Mouse (Mus musculus) erythroblast, embryonic 14.5 days (primary cell): ENCODE results near the gene Tbc1d10c. TPM values are rescaled to one million over a fixed set of nuclear protein-coding genes. Genes with fewer than 3 reads are reported as not detected.

Experiments used
- H3K27me3 ChIP-seq: 2 replicates; pipeline ENCODE4 v1.6.1; 2012; ENCODE audit warnings: inconsistent platforms; ENCODE audit not compliant: control insufficient read depth
- H3K36me3 ChIP-seq: 2 replicates; pipeline ENCODE4 v1.6.1; 2012; ENCODE audit warnings: mild to moderate bottlenecking, inconsistent platforms; ENCODE audit not compliant: control insufficient read depth
- H3K4me1 ChIP-seq: 2 replicates; pipeline ENCODE4 v1.6.1; 2012; ENCODE audit warnings: inconsistent platforms; ENCODE audit not compliant: control insufficient read depth
- H3K4me3 ChIP-seq: replicated peaks from 2 replicates; pipeline ENCODE3; 2012; ENCODE audit warnings: moderate library complexity, mild to moderate bottlenecking, inconsistent platforms
- H3K9me3 ChIP-seq: 2 replicates; pipeline ENCODE4 v1.6.1; 2012; ENCODE audit warnings: low read length, inconsistent platforms, mixed read lengths; ENCODE audit not compliant: control insufficient read depth
- GATA1 ChIP-seq: IDR thresholded peaks from 2 replicates; pipeline ENCODE4 v1.6.1; 2012; ENCODE audit warnings: low read length, inconsistent platforms, mixed read lengths
- TAL1 ChIP-seq: IDR thresholded peaks from 3 replicates; pipeline ENCODE4 v1.6.1; 2012; ENCODE audit warnings: low read length, inconsistent platforms, mixed read lengths
- polyA plus RNA-seq: library from polyadenylated mRNA; stranded (reverse); fragments of >175 nt; gene quantifications from 2 replicates; pipeline ENCODE4 v1.2.3, GENCODE M21; 2012

Gene Tbc1d10c
- polyA plus RNA-seq: 0.18 and 0.22 TPM in 2 replicates

- TF ChIP-seq TAL1 (no peak), GATA1 (no peak)
- Histone ChIP-seq H3K27me3 (no peaks in the 10 kb centered on the region), H3K36me3 (peaks cover 30% of the 10 kb centered on the region), H3K4me1 (peaks cover 42% of the 10 kb centered on the region), H3K9me3 (no peaks in the 10 kb centered on the region), H3K4me3 (peak within 1 kb of the TSS; percentile 86)
Observed at GRCm38 (mm10) chr19:4190831-4191334, at the start of gene Tbc1d10c. Gene Tbc1d10c (minus strand): TSS chr19:4191284.

- Histone ChIP-seq H3K4me3 (no peak overlapping the region), H3K36me3 (no peaks in the 10 kb centered on the region), H3K4me1 (no peaks in the 10 kb centered on the region; the same call in 1 of the 2 replicates), H3K9me3 (no peaks in the 10 kb centered on the region), H3K27me3 (peaks cover 6% of the 10 kb centered on the region)
- no peak for TF ChIP-seq GATA1
- TF ChIP-seq TAL1: no peak
Observed at GRCm38 (mm10) chr19:4240247-4240668, 49.2 kb upstream of the Tbc1d10c start.

- no peaks in the 10 kb centered on the region for H3K36me3 ChIP-seq
- H3K9me3 ChIP-seq: no peaks in the 10 kb centered on the region
- TF ChIP-seq GATA1: no peak
- TF ChIP-seq TAL1: no peak
- peaks cover 4% of the 10 kb centered on the region; the same call in 1 of the 2 replicates for H3K27me3 ChIP-seq
- H3K4me1 ChIP-seq: peaks cover 35% of the 10 kb centered on the region
- H3K4me3 ChIP-seq: no peak overlapping the region
Observed at GRCm38 (mm10) chr19:4234548-4234947, 43.5 kb upstream of the Tbc1d10c start.

- no peaks in the 10 kb centered on the region for H3K9me3 ChIP-seq
- TF ChIP-seq GATA1: no peak
- TF ChIP-seq TAL1: no peak
- no peaks in the 10 kb centered on the region for H3K36me3 ChIP-seq
- H3K4me3 ChIP-seq: peak overlapping the region; percentile 80
- peaks cover 10% of the 10 kb centered on the region for H3K27me3 ChIP-seq
- H3K4me1 ChIP-seq: peaks cover 43% of the 10 kb centered on the region
Observed at GRCm38 (mm10) chr19:4232651-4233050, 41.6 kb upstream of the Tbc1d10c start.

- Histone ChIP-seq H3K4me3 (peak overlapping the region; percentile 80), H3K27me3 (peaks cover 15% of the 10 kb centered on the region), H3K4me1 (peaks cover 43% of the 10 kb centered on the region), H3K9me3 (no peaks in the 10 kb centered on the region), H3K36me3 (no peaks in the 10 kb centered on the region)
- TF ChIP-seq TAL1 (no peak), GATA1 (no peak)
Observed at GRCm38 (mm10) chr19:4232186-4232572, 41.1 kb upstream of the Tbc1d10c start.

- H3K4me1 ChIP-seq: peaks cover 43% of the 10 kb centered on the region
- H3K36me3 ChIP-seq: no peaks in the 10 kb centered on the region
- no peaks in the 10 kb centered on the region for H3K9me3 ChIP-seq
- H3K4me3 ChIP-seq: peak within 1 kb of the TSS; percentile 80
- TF ChIP-seq TAL1: no peak
- TF ChIP-seq GATA1: no peak
- peaks cover 22% of the 10 kb centered on the region for H3K27me3 ChIP-seq
Observed at GRCm38 (mm10) chr19:4231253-4232185, 40.4 kb upstream of the Tbc1d10c start, which contains the start of gene Pold4. Gene Pold4 (plus strand): TSS chr19:4231899.

- H3K36me3 ChIP-seq: no peaks in the 10 kb centered on the region
- peaks cover 28% of the 10 kb centered on the region for H3K27me3 ChIP-seq
- TF ChIP-seq GATA1: no peak
- no peak for TF ChIP-seq TAL1
- H3K4me3 ChIP-seq: no peak overlapping the region
- peaks cover 43% of the 10 kb centered on the region for H3K4me1 ChIP-seq
- no peaks in the 10 kb centered on the region for H3K9me3 ChIP-seq
Observed at GRCm38 (mm10) chr19:4230415-4230814, 39.3 kb upstream of the Tbc1d10c start.

- Histone ChIP-seq H3K27me3 (peaks cover 32% of the 10 kb centered on the region), H3K36me3 (no peaks in the 10 kb centered on the region), H3K4me1 (peaks cover 43% of the 10 kb centered on the region)
Observed at GRCm38 (mm10) chr19:4229451-4230076, 38.5 kb upstream of the Tbc1d10c start.

GRCm38 (mm10) chr19:4228891-4229290 is 37.8 kb upstream of the Tbc1d10c start:
- Histone ChIP-seq H3K4me1 (peaks cover 43% of the 10 kb centered on the region), H3K4me3 (no peak overlapping the region), H3K27me3 (peaks cover 33% of the 10 kb centered on the region), H3K36me3 (no peaks in the 10 kb centered on the region), H3K9me3 (no peaks in the 10 kb centered on the region)
- no peak for TF ChIP-seq TAL1
- TF ChIP-seq GATA1: no peak

More at GRCm38 (mm10) chr19:4229451-4230076, 38.5 kb upstream of the Tbc1d10c start:
- Histone ChIP-seq H3K9me3 (no peaks in the 10 kb centered on the region), H3K4me3 (no peak overlapping the region)
- TF ChIP-seq GATA1 (no peak), TAL1 (no peak)
